Comparison of ENCODE assay signal across 9 mouse cellular contexts in the genomic region with DNA sequence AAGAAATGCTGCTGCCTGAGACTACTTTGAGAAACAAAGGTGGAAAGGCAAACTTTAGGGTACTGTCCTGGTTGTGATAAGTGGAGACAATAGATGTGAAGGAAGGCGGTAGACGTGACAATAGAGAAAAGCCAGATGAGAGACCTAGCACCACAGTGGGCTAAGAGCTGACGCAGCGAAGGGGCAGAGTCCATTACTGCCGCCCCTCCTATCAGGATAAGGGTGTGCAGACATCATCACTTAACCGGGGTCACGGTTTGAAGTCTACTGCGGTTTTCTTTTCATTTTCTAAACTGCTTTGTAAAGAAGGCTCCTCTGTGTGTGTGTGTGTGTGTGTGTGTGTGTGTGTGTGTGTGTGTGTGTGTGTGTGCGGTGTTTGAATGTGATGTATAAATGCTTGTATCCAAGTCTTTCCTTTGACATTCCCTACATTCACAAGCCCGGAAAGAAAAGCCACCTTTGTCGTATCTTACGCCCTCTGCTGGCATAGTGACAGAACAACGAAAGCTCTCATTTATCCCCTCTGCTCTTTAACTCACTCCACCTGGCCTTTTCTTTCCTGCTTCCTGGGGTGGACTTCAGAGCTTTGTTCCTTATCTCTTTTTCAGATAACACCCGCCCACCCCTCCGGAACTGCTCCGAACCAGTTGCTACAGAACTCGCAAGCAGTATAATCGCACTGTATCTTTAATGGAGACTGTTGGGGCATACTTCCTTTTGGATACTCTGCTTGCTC. TPM values are rescaled to one million over a fixed set of nuclear protein-coding genes. Genes with fewer than 3 reads are reported as not detected.
DNase-seq lines count a peak whose midpoint lies in the region; ATAC-seq and TF ChIP-seq lines count a peak whose summit lies in the region.
"Had no signal": no experiment of that assay in that cellular context is flagged by ENCODE, and none has a peak within 500 bp of the region (broad histone marks: within the 10 kb centered on the region; RNA-seq: fewer than 3 reads in every experiment).

No protein-coding gene starts in this region.

- H3K4me2 ChIP-seq in hindbrain, embryonic 12.5 days (replicated peaks), result no peak overlapping the region
- H3K4me2 ChIP-seq in neural tube, embryonic 14.5 days (ENCODE audit: low read depth, low read length), result no peak overlapping the region
- H3K4me2 ChIP-seq in forebrain, embryonic 13.5 days, result no peak overlapping the region
- H3K4me2 ChIP-seq: neural tube, embryonic 12.5 days had no signal

- peak; percentile 15 for DNase-seq in hindbrain, embryonic 10.5 days (ENCODE audit: low spot score)
- peak; percentile 19 for DNase-seq in ES-E14 (ENCODE audit: low read depth, low spot score)
- DNase-seq in embryo, embryonic 10.5 days (ENCODE audit: low spot score), result peak; percentile 58
- DNase-seq in kidney, adult 9 months, result peak; percentile 29

- H3K27me3 ChIP-seq in hindbrain, embryonic 10.5 days (ENCODE audit: insufficient read depth, poor library complexity, severe bottlenecking), result peaks cover 7% of the 10 kb centered on the region; the same call in 1 of the 2 replicates
- no peaks in the 10 kb centered on the region for H3K27me3 ChIP-seq in hindbrain, embryonic 12.5 days
- no peaks in the 10 kb centered on the region for H3K27me3 ChIP-seq in neural tube, embryonic 14.5 days (ENCODE audit: control insufficient read depth, insufficient read depth, low read length)
- no peaks in the 10 kb centered on the region for H3K27me3 ChIP-seq in forebrain, embryonic 13.5 days
- H3K27me3 ChIP-seq: neural tube, embryonic 12.5 days had no signal

- H3K9ac ChIP-seq in hindbrain, embryonic 12.5 days, result no peak overlapping the region
- H3K9ac ChIP-seq in ES-E14 (ENCODE audit: insufficient read depth, low read depth, low read length, poor library complexity, severe bottlenecking), result no peak overlapping the region
- H3K9ac ChIP-seq in neural tube, embryonic 14.5 days (replicated peaks; ENCODE audit: low read depth, low read length), result no peak overlapping the region
- no peak overlapping the region for H3K9ac ChIP-seq in forebrain, embryonic 13.5 days
- H3K9ac ChIP-seq: neural tube, embryonic 12.5 days had no signal

- WGBS in hindbrain, embryonic 10.5 days, result 41% methylated on average over 17 of the region's 18 CpGs
- 40% methylated on average over 18 of the region's 18 CpGs for WGBS in hindbrain, embryonic 12.5 days
- WGBS in neural tube, embryonic 14.5 days, result 42% methylated on average over 18 of the region's 18 CpGs
- WGBS in forebrain, embryonic 13.5 days, result 45% methylated on average over 18 of the region's 18 CpGs

- H3K4me1 ChIP-seq in hindbrain, embryonic 10.5 days (replicated peaks), result no peaks in the 10 kb centered on the region
- H3K4me1 ChIP-seq in hindbrain, embryonic 12.5 days, result no peaks in the 10 kb centered on the region
- H3K4me1 ChIP-seq in ES-E14 (ENCODE audit: control insufficient read depth in 2 of 2, insufficient read depth in 2 of 2, low read length in 2 of 2, poor library complexity in 1 of 2), result no peaks in the 10 kb centered on the region
- H3K4me1 ChIP-seq in neural tube, embryonic 14.5 days (ENCODE audit: control insufficient read depth, insufficient read depth, low read length), result no peaks in the 10 kb centered on the region
- H3K4me1 ChIP-seq in forebrain, embryonic 13.5 days, result no peaks in the 10 kb centered on the region
- H3K4me1 ChIP-seq: neural tube, embryonic 12.5 days had no signal

- no peaks in the 10 kb centered on the region for H3K9me3 ChIP-seq in hindbrain, embryonic 10.5 days
- no peaks in the 10 kb centered on the region for H3K9me3 ChIP-seq in hindbrain, embryonic 12.5 days (replicated peaks)
- no peaks in the 10 kb centered on the region for H3K9me3 ChIP-seq in ES-E14 (ENCODE audit: control insufficient read depth, insufficient read depth, low read depth, low read length)
- H3K9me3 ChIP-seq in neural tube, embryonic 14.5 days (ENCODE audit: control insufficient read depth, low read length), result no peaks in the 10 kb centered on the region
- H3K9me3 ChIP-seq in forebrain, embryonic 13.5 days (replicated peaks), result no peaks in the 10 kb centered on the region
- H3K9me3 ChIP-seq: neural tube, embryonic 12.5 days had no signal

- H3K4me3 ChIP-seq in hindbrain, embryonic 10.5 days, result no peak overlapping the region
- H3K4me3 ChIP-seq in hindbrain, embryonic 12.5 days, result no peak overlapping the region
- no peak overlapping the region for H3K4me3 ChIP-seq in ES-E14 (ENCODE audit: insufficient read depth in 1 of 2, low read depth in 1 of 2, low read length in 2 of 2, poor library complexity in 1 of 2, severe bottlenecking in 1 of 2)
- H3K4me3 ChIP-seq in neural tube, embryonic 14.5 days (ENCODE audit: low read depth, low read length), result no peak overlapping the region
- H3K4me3 ChIP-seq in forebrain, embryonic 13.5 days, result no peak overlapping the region
- H3K4me3 ChIP-seq: neural tube, embryonic 12.5 days had no signal

- H3K36me3 ChIP-seq in hindbrain, embryonic 10.5 days, result no peaks in the 10 kb centered on the region
- no peaks in the 10 kb centered on the region for H3K36me3 ChIP-seq in hindbrain, embryonic 12.5 days
- no peaks in the 10 kb centered on the region for H3K36me3 ChIP-seq in ES-E14 (ENCODE audit: control insufficient read depth, insufficient read depth, low read length, poor library complexity, severe bottlenecking)
- H3K36me3 ChIP-seq in neural tube, embryonic 14.5 days (ENCODE audit: control insufficient read depth, insufficient read depth, low read length), result no peaks in the 10 kb centered on the region
- H3K36me3 ChIP-seq in forebrain, embryonic 13.5 days (ENCODE audit: poor library complexity, severe bottlenecking), result no peaks in the 10 kb centered on the region
- H3K36me3 ChIP-seq: neural tube, embryonic 12.5 days had no signal

- in situ Hi-C loops in ES-E14 (cut with MboI; ENCODE audit: low sequenced_read_pairs in 2 of 2, unreplicated experiment in 2 of 2), result no loop called here

- ATAC-seq in hindbrain, embryonic 12.5 days (ENCODE audit: low FRiP score), result no peak
- ATAC-seq in neural tube, embryonic 14.5 days (ENCODE audit: low read depth), result peak; percentile 31; the same call in 1 of the 2 replicates
- ATAC-seq in erythroblast, adult 5-6 weeks (replicated peaks; ENCODE audit: low FRiP score, poor library complexity, severe bottlenecking), result no peak
- ATAC-seq in forebrain, embryonic 13.5 days, result no peak

- H3K27ac ChIP-seq in hindbrain, embryonic 10.5 days, result no peak overlapping the region
- no peak overlapping the region for H3K27ac ChIP-seq in hindbrain, embryonic 12.5 days
- H3K27ac ChIP-seq in ES-E14 (ENCODE audit: insufficient read depth, low read depth, low read length, poor library complexity, severe bottlenecking), result no peak overlapping the region
- H3K27ac ChIP-seq in neural tube, embryonic 14.5 days (ENCODE audit: low read depth, low read length), result no peak overlapping the region
- no peak overlapping the region for H3K27ac ChIP-seq in forebrain, embryonic 13.5 days
- H3K27ac ChIP-seq: neural tube, embryonic 12.5 days had no signal

TF ChIP-seq in ES-E14, 5 proteins besides CTCF, POLR2A, EP300 and RAD21:
- TF ChIP-seq ZNF384 (IDR thresholded peaks at IDR 0.05; ENCODE audit: low read depth, low read length), result no peak
- no peak for TF ChIP-seq CHD2 (IDR thresholded peaks at IDR 0.05; ENCODE audit: low read depth, low read length)
- no peak for TF ChIP-seq ZC3H11A (IDR thresholded peaks at IDR 0.05; ENCODE audit: borderline replicate concordance, low read depth, low read length)
- TF ChIP-seq HCFC1 (IDR thresholded peaks at IDR 0.05; ENCODE audit: borderline replicate concordance, insufficient read depth, low read length), result no peak
- TF ChIP-seq MAFK (IDR thresholded peaks at IDR 0.05; ENCODE audit: insufficient read depth, low read depth, low read length), result no peak

RNA-seq across cellular contexts. Expression of a gene that starts 17.7 kb away (rescaled TPM):
- polyA plus RNA-seq in hindbrain, embryonic 10.5 days (2016; fragmentation: Nextera tagmentation; extraction: Ambion mirVana), result 0.14 and 0.17 TPM in 2 replicates
- polyA plus RNA-seq in hindbrain, embryonic 12.5 days (2016; fragmentation: Nextera tagmentation; extraction: Ambion mirVana), result not detected in 2 replicates
- not detected in 2 replicates for total RNA-seq in ES-E14 (2012; rRNA removed)
- not detected in 2 replicates for polyA plus RNA-seq in neural tube, embryonic 14.5 days (2014; fragmentation: Nextera tagmentation; extraction: Ambion mirVana)
- total RNA-seq in erythroblast, adult 5-6 weeks (2015; ENCODE audit: low replicate concordance), result not detected in 2 replicates
- not detected in 2 replicates for total RNA-seq in erythroblast, adult 5-6 weeks (2017; ENCODE audit: low replicate concordance)
- polyA plus RNA-seq in forebrain, embryonic 13.5 days (2015; fragmentation: Nextera tagmentation; extraction: Ambion mirVana), result not detected in 2 replicates
